Mouse (Mus musculus) CH12.LX (cell line): ENCODE measurements around the gene Tmprss12.

Experiments used
- EP300 ChIP-seq: IDR thresholded peaks from 2 replicates; pipeline ENCODE4 v1.6.1; 2011; ENCODE audit warnings: low read length, improper control_type of control experiment
- HCFC1 ChIP-seq: IDR thresholded peaks from 2 replicates; pipeline ENCODE4 v1.6.1; 2012; ENCODE audit warnings: low read depth, mild to moderate bottlenecking, inconsistent platforms, low read length, improper control_type of control experiment
- JUND ChIP-seq: conservative IDR thresholded peaks from 2 replicates; pipeline ENCODE4 v1.6.1; 2011; ENCODE audit warnings: low read depth, low read length, improper control_type of control experiment
- MAX ChIP-seq: IDR thresholded peaks from 2 replicates; pipeline ENCODE4 v1.6.1; 2011; ENCODE audit warnings: low read length, improper control_type of control experiment
- POLR2A ChIP-seq: IDR thresholded peaks from 2 replicates; pipeline ENCODE4 v1.6.1; 2011; ENCODE audit warnings: low read depth, mild to moderate bottlenecking, improper control_type of control experiment, low read length
- SIN3A ChIP-seq: IDR thresholded peaks from 2 replicates; pipeline ENCODE4 v1.6.1; 2012; ENCODE audit warnings: low read length, improper control_type of control experiment, inconsistent platforms
- TCF12 ChIP-seq: IDR thresholded peaks from 2 replicates; pipeline ENCODE4 v1.6.1; 2014; ENCODE audit warnings: low read depth, mild to moderate bottlenecking, inconsistent platforms, low read length, improper control_type of control experiment
- UBTF ChIP-seq: IDR thresholded peaks from 2 replicates; pipeline ENCODE4 v1.6.1; 2012; ENCODE audit warnings: low read depth, mild to moderate bottlenecking, inconsistent platforms, low read length, improper control_type of control experiment, moderate library complexity
- ZMIZ1 ChIP-seq: IDR thresholded peaks from 2 replicates; pipeline ENCODE4 v1.6.1; 2012; ENCODE audit warnings: low read depth, mild to moderate bottlenecking, inconsistent platforms, low read length, improper control_type of control experiment

GRCm38 (mm10) chr15:100276403-100276802 is 4.2 kb upstream of the Tmprss12 start:
- TF ChIP-seq UBTF (no peak), MAX (no peak), EP300 (no peak), POLR2A (no peak), HCFC1 (no peak), TCF12 (no peak), SIN3A (no peak), JUND (no peak), ZMIZ1 (no peak)
